Mouse (Mus musculus): ENCODE measurements around the gene Rabif. TPM values are rescaled to one million over a fixed set of nuclear protein-coding genes. Genes with fewer than 3 reads are reported as not detected.
"Not testable (repeated sequence)": the region's sequence is repeated elsewhere in the genome, so short reads cannot be mapped to it uniquely, and the experiment has no call there.

Gene Rabif
- total RNA-seq, 2 experiments from 2014 or later, result 27.5 to 28.1 TPM

GRCm38 (mm10) chr1:134512183-134512582 lies 17.7 kb downstream of the Rabif start:
- DNase-seq (ENCODE audit: low spot score in 2 of 2), result no peak

DNA sequence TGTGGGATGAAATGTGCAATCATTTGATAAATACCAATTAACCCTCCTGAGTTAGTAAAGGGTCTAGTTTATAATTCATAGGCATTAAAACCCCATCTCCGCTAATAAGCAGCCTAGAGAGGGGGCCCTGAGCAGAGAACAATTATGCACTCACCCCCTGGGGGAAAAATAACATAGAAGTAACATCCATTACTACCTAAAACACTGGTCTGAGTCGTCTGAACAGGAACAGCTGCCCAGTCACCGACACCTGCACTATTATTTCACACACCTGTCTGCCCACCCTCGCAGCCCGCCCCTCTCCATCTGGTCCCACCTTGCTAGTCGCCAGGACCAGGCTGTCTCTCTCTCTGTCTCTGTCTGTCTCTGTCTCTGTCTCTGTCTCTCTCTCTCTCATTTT lies 18.1 kb downstream of the Rabif start:
- no peak for DNase-seq (ENCODE audit: low spot score in 2 of 2)

DNA sequence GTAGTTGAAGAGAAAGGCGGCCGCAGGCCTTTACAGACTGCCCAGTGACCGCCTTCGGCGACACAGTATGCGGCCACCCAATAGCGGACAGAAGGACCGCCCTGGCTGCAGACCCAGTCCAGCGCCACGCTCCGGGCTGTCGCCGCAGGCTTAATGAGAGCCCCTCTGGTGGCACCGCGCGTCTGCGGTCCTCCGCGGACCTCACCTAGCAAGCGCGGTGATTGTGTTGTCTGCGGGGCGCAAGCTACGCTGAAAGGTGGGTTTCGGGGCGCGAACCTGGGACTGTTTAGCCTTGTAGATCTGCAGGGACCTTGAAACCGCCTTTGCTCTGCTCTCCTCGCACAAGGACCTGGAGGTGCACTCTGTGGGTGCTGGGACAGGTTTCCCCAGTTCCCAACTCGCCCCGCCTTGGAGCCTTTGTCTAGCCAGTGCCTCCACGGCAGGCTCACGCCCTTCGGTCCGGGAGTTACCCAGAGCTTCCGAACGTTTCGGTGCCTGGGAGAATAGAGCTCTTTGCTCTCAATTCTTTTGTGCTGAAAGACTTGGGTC lies 18.9 kb downstream of the Rabif start:
- DNase-seq (ENCODE audit: low spot score in 2 of 2), result peak in 1 of 2 experiments; percentile 12

- no peak for DNase-seq (ENCODE audit: low spot score in 2 of 2)
Observed at GRCm38 (mm10) chr1:134513876-134514590, 19.6 kb downstream of the Rabif start.

DNA sequence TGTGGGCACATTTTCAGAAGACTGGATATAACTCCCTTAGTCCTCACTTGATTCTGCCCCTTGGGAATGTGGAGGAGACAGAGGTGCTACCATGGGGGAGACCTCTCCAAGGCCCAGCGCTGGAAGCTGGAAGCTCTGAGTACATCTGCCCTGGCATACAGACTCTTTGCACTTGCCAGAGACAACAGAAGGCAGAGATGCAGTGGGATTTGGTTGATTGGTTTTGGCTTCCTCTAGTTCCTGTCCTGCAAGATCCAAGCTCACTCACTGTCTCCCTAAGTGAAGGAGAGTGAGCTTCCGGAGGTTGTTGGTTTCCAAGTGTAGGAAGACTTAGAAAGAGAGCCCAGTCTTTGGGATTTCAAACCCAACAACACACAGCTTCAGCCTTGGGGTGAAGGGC lies 21.4 kb downstream of the Rabif start:
- DNase-seq (ENCODE audit: low spot score in 2 of 2), result no peak

- no peak for DNase-seq (ENCODE audit: low spot score in 2 of 2)
Observed at GRCm38 (mm10) chr1:134516491-134517198, 22.2 kb downstream of the Rabif start.

- DNase-seq (ENCODE audit: low spot score in 2 of 2), result not testable (repeated sequence)
Observed at GRCm38 (mm10) chr1:134517841-134518240, 23.4 kb downstream of the Rabif start.

- DNase-seq (ENCODE audit: low spot score in 2 of 2), result peak; percentile 81 to 84
Observed at GRCm38 (mm10) chr1:134518677-134519076, 24.2 kb downstream of the Rabif start.

DNA sequence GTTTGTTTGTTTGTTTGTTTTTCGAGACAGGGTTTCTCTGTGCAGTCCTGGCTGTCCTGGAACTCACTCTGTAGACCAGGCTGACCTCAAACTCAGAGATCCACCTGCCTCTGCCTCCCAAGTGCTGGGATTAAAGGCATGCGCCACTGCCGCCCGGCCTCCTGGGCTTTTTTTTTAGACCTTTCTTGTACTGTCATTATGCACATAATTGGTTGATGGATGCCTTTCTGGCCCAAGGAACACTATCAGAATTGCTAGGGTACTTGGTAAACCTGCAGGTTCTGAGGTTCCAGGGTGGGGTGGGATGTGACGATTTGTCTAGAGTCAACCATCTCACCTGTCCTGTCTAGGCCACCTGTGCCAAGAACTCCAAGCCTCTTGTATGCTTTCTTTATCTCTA lies 24.8 kb downstream of the Rabif start:
- not testable (repeated sequence) for DNase-seq (ENCODE audit: low spot score in 2 of 2)

DNA sequence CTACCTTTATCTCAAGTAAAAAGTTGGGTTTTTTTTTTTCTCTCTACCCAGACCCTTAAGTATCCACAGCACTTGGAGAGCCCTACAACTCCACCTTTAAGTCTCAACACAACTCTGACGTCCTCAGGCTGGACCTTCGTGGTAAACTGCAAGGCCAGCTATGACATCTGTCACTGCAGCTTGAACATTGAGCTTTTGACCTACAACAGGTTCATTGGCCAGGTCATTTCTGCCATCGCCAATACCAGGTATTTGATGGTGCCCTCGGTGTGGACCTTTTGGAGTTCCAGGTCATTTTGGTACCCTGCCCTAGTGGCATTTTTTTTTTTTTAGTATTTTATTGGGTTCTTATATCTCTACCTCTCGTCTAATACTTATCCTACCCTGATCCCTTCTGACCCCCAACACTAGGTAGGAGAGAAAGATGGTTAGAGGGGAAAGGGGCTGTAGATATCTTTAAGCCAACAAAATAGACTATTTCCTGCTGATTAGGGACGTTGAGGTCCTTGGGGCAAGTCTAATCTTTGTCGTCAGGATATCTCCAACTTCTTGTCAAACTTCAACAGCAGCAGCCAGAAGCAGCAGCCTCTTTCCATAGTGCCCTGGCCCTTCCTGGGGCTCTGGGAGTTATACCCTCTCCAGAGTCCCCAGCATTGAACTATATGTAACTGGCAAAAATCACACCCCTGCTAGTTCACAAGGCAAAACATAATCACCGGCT lies 25.7 kb downstream of the Rabif start:
- no peak for DNase-seq (ENCODE audit: low spot score in 2 of 2)

GRCm38 (mm10) chr1:134521163-134521562 lies 26.7 kb downstream of the Rabif start:
- no peak for DNase-seq (ENCODE audit: low spot score in 2 of 2)

DNA sequence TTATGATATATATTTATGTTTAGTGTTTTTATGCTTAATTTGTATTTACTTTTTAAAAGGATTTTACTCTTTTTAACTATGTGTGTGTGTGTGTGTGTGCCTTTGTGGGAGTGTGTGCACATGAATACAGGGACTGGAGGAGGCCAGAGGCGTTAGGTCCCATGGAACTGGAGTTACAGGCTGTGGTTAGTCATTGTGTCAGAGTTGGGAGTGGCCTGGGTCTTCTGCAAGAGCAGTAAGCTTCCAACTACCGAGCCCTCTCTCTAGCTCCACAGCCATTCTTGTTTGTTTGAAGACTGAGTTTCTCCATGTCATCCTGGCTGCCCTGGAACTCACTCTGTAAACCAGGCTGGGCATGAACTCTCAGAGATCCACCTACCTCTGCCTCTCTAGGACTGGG lies 27.9 kb downstream of the Rabif start:
- no peak for DNase-seq (ENCODE audit: low spot score in 2 of 2)

DNA sequence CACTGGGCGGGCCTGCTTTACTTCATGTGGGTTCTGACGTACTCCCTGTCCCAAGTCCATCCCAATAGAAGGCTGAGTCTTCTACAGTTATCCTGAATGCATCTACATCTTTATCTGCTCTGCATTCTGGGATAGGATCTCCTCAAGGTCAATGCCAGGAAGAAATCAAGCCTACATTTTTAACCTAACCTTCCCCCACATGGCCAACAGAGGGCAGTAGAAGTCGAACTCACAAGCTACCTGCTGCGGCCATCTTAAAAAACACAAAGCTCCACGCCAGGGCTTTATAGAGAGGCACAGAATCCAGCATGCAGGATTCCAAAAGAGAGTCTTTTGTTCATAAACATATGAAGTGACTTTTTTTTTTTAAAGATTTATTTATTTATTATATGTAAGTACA lies 30.0 kb downstream of the Rabif start:
- DNase-seq (ENCODE audit: low spot score in 2 of 2), result no peak

GRCm38 (mm10) chr1:134525015-134525414 lies 30.6 kb downstream of the Rabif start:
- DNase-seq (ENCODE audit: low spot score in 2 of 2), result no peak

- no peak for DNase-seq (ENCODE audit: low spot score in 2 of 2)
Observed at GRCm38 (mm10) chr1:134526752-134527151, 32.3 kb downstream of the Rabif start.

DNA sequence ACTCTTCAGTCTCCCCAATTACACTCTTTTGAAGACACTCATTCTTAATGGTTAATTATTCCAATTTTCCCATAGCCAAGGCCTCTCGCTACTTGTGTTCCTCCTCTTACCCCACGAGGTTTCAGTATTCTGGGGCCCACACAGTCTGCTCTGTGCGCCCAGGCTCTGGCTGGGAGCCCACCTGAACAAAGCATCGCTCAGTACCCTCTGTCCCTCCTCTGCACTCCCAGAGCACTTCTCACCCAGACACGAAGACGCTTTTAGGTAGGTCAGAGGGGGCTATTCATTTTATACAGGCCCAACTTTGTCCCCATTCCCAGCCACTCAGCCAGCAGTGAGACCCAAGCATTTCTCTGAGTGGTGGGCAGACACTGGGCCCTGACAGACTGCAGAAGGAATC lies 36.2 kb downstream of the Rabif start:
- DNase-seq (ENCODE audit: low spot score in 2 of 2), result peak in 1 of 2 experiments; percentile 30

GRCm38 (mm10) chr1:134533710-134534109 lies 39.3 kb downstream of the Rabif start:
- DNase-seq (ENCODE audit: low spot score in 2 of 2), result not testable (repeated sequence)

DNA sequence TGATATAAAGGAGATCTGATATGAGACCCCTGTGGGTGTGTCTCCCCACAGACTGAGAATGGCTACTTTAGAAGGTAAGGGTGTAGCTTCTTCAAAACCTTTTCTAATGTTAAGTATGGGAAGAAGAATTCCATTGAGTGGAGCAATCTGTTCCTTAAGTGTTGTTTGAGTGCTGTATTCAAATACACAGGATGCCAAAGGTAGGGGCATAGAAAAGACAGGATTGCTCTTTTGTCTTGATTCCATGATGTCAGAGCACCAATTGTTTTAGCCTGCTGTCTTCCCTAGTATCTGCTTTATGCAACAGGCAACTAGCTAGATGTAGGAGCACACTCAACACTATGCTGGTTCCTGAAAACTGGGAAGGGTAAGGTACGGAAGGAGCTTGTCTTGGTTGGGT lies 40.6 kb downstream of the Rabif start:
- DNase-seq (ENCODE audit: low spot score in 2 of 2), result no peak

DNA sequence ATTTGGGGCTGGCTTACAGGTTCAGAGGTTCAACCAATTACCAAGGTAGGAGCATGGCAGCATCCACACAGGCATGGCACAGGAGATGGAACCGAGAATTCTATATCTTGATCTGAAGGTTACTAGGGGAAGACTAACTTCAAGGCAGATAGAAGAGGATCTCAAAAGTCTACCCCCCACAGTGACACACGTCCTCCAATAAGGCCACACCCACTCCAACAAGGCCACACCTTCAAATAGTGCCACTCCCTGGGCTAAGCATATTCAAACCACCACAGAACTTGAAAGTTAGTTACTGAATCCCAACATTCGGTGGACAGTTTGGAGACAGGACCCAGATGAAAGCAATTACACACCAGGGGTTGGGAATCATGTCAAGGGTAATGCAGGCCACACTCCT lies 41.1 kb downstream of the Rabif start:
- no peak for DNase-seq (ENCODE audit: low spot score in 2 of 2)

GRCm38 (mm10) chr1:134540610-134541009 lies 46.2 kb downstream of the Rabif start:
- no peak for DNase-seq (ENCODE audit: low spot score in 2 of 2)

DNA sequence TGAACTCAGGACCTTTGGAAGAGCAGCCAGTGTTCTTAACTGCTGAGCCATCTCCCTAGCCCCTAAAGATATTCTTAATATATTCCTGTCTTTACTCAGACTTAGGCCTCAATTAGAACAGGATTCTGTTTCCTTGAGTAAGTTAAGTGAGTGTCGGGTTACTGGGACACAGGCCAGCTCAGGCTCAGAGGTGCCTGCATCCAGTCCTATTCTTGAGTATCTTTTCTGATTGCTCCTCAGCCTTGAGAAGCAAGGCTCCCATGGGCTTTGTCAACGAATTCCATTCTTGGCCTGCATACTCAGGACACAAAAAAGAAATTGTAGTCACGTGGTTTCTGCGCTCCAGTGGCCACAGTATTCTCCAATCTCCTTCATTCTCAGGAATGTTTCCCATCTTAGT lies 53.8 kb downstream of the Rabif start:
- DNase-seq (ENCODE audit: low spot score in 2 of 2), result no peak

DNA sequence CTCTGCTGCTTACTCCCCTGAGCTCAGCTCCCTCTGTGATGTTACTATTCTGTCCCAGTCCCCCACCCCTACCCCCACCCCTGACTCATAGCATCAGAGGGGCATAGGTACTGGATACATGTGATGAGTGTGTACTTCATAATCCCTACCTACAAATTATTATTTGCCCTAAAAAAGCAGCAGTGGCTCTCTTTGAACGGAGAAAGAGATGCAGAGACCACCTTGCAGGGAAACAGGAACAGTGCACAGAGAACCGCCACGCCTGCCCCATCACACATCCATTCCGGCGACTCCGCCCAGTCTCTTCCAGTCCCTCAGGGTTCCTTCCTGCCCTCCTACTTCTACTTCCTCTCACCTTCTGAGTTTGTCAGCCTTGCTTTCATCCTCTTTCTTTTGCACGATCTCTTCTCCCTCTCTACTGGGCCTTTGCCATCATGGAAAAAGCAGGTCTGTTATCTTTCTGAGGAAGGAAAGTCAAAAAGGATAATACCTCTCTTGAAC lies 55.2 kb downstream of the Rabif start, which contains the start of gene Mgat4e:
Mgat4e (minus strand) TSS at position 51 of the 501 bp plus-strand sequence.
- no peak for DNase-seq (ENCODE audit: low spot score in 2 of 2)

All from left cerebral cortex, adult 18-20 months (tissue).